Mouse (Mus musculus) forebrain, embryonic 14.5 days (tissue): ENCODE measurements around the gene Cd300lg. TPM values are rescaled to one million over a fixed set of nuclear protein-coding genes. Genes with fewer than 3 reads are reported as not detected.

Experiments
- ATAC-seq: fragments of 200-750 bp; cut with Nextera tagmentation; 2 replicates; pipeline ENCODE4 v1.8.0; 2017; ENCODE audit warnings: mild to moderate bottlenecking, moderate library complexity
- DNase-seq: peaks from one replicate; pipeline ENCODE4 v3.0.0-alpha.2; 2015; ENCODE audit warnings: low spot score
- H3K27ac ChIP-seq: fragments of 300-500 bp; sonication (generic); 2 replicates; pipeline ENCODE4 v1.5.1; 2014; ENCODE audit warnings: low read depth, mild to moderate bottlenecking, control low read depth, low read length, moderate library complexity
- H3K27me3 ChIP-seq: fragments of 300-500 bp; sonication (generic); replicated peaks from 2 replicates; pipeline ENCODE4 v1.6.1; 2014; ENCODE audit warnings: low read length, control low read depth, mixed read lengths; ENCODE audit not compliant: control insufficient read depth, insufficient read depth
- H3K36me3 ChIP-seq: fragments of 300-500 bp; sonication (generic); 2 replicates; pipeline ENCODE4 v1.6.1; 2014; ENCODE audit warnings: low read length, control low read depth; ENCODE audit not compliant: control insufficient read depth, insufficient read depth
- H3K4me1 ChIP-seq: fragments of 300-500 bp; sonication (generic); 2 replicates; pipeline ENCODE4 v1.6.1; 2014; ENCODE audit warnings: antibody characterized with exemption, low read length, control low read depth; ENCODE audit not compliant: control insufficient read depth, insufficient read depth
- H3K4me2 ChIP-seq: fragments of 300-500 bp; sonication (generic); 2 replicates; pipeline ENCODE4 v1.6.1; 2014; ENCODE audit warnings: mild to moderate bottlenecking, control low read depth, low read length
- H3K4me3 ChIP-seq: fragments of 300-500 bp; sonication (generic); 2 replicates; pipeline ENCODE4 v1.5.1; 2014; ENCODE audit warnings: low read depth, low read length, control low read depth
- H3K9ac ChIP-seq: fragments of 300-500 bp; sonication (generic); 2 replicates; pipeline ENCODE4 v1.6.1; 2014; ENCODE audit warnings: mild to moderate bottlenecking, low read length, control low read depth, moderate library complexity
- H3K9me3 ChIP-seq: fragments of 300-500 bp; sonication (generic); replicated peaks from 2 replicates; pipeline ENCODE4 v1.6.1; 2016; ENCODE audit warnings: low read length, control low read depth, mixed read lengths; ENCODE audit not compliant: control insufficient read depth
- WGBS: fragments of 180-500 bp; shearing (Covaris S2); extraction: QIAGEN DNeasy Blood & Tissue Kit; methylation state at CpG from one replicate; pipeline ENCODE4 v1.1.7; 2014; 5-methylcytosine and 5-hydroxymethylcytosine counted together
- polyA plus RNA-seq: library from polyadenylated mRNA; unstranded; fragments of >200 nt; fragmentation: Nextera tagmentation; extraction: Ambion mirVana; gene quantifications from 2 replicates; pipeline ENCODE4 v1.2.1, GENCODE M21; 2014

The Cd300lg gene
- polyA plus RNA-seq, 1 experiment from 2014 or later, result not detected

DNA sequence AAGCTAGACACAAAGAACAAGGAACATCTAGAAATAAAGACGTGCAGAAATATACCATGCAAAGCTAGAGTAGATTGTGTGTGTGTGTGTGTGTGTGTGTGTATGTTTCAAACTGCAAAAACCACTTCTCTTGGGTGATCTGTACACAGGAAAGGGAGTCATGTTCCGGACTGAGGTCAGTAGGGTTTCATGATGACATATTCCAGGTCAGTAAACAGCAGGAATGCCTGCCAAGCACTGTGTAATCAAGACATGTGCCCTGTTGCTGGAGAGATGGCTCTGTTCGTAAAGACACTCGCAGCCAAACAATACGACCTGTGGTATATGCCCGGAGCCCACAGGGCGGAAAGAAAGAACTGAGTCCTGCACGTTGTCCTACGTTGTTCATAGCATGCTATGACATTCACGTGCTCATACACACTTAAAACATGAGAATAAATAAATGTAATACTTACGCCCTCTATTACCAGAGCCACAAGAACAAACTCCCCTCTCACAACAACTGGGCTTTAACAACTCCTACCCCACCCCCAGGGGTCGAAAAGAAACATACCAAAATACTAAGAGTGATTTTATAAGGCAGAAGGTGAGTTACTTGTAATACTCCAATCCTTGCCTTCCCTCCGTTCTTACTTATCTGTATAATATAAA is 1.7 kb upstream of the Cd300lg start:
- 68% methylated on average over 13 of the region's 13 CpGs for WGBS
- no peak for DNase-seq

GRCm38 (mm10) chr11:102040138-102040524 is 1.2 kb upstream of the Cd300lg start:
- DNase-seq (peak; percentile 86), ATAC-seq (peak; percentile 57; the same call in 1 of the 2 replicates)
- no peak overlapping the region for H3K4me2 ChIP-seq
- 0% methylated on average over 9 of the region's 9 CpGs for WGBS
- no peak overlapping the region for H3K27ac ChIP-seq
- no peaks in the 10 kb centered on the region for H3K4me1 ChIP-seq
- no peak overlapping the region for H3K4me3 ChIP-seq
- H3K9ac ChIP-seq, result no peak overlapping the region
- H3K9me3 ChIP-seq, result peaks cover 3% of the 10 kb centered on the region
- H3K27me3 ChIP-seq, result no peaks in the 10 kb centered on the region
- no peaks in the 10 kb centered on the region for H3K36me3 ChIP-seq

More for the DNA sequence above, 1.7 kb upstream of the Cd300lg start:
- Histone ChIP-seq H3K9me3 (no peaks in the 10 kb centered on the region; the same call in 1 of the 2 replicates), H3K9ac (no peak overlapping the region), H3K4me1 (no peaks in the 10 kb centered on the region), H3K4me3 (no peak overlapping the region), H3K27ac (no peak overlapping the region), H3K27me3 (no peaks in the 10 kb centered on the region), H3K36me3 (no peaks in the 10 kb centered on the region), H3K4me2 (no peak overlapping the region)
- no peak for ATAC-seq

GRCm38 (mm10) chr11:102040646-102041045 is 663 bp upstream of the Cd300lg start:
- DNase-seq (no peak), ATAC-seq (no peak)
- H3K4me2 ChIP-seq, result no peak overlapping the region
- peaks cover 9% of the 10 kb centered on the region for H3K9me3 ChIP-seq
- WGBS, result 72% methylated on average over 4 of the region's 4 CpGs
- H3K4me1 ChIP-seq, result no peaks in the 10 kb centered on the region
- no peaks in the 10 kb centered on the region for H3K27me3 ChIP-seq
- H3K4me3 ChIP-seq, result no peak overlapping the region
- no peak overlapping the region for H3K27ac ChIP-seq
- H3K36me3 ChIP-seq, result no peaks in the 10 kb centered on the region
- no peak overlapping the region for H3K9ac ChIP-seq

- H3K4me1 ChIP-seq, result no peaks in the 10 kb centered on the region
- no peaks in the 10 kb centered on the region for H3K27me3 ChIP-seq
- no peak overlapping the region for H3K4me2 ChIP-seq
- H3K9me3 ChIP-seq, result peaks cover 12% of the 10 kb centered on the region
- H3K36me3 ChIP-seq, result no peaks in the 10 kb centered on the region
- WGBS, result 96% methylated on average over 13 of the region's 14 CpGs
- ATAC-seq, result no peak
- no peak overlapping the region for H3K4me3 ChIP-seq
- no peak overlapping the region for H3K27ac ChIP-seq
- no peak for DNase-seq
- no peak overlapping the region for H3K9ac ChIP-seq
Observed at GRCm38 (mm10) chr11:102042971-102043370, 1.7 kb downstream of the Cd300lg start.

GRCm38 (mm10) chr11:102043381-102043780 is 2.1 kb downstream of the Cd300lg start:
- 84% methylated on average over 6 of the region's 6 CpGs for WGBS
- Histone ChIP-seq H3K27me3 (no peaks in the 10 kb centered on the region), H3K27ac (no peak overlapping the region), H3K4me3 (no peak overlapping the region), H3K9ac (no peak overlapping the region), H3K9me3 (peaks cover 12% of the 10 kb centered on the region), H3K4me2 (no peak overlapping the region), H3K36me3 (no peaks in the 10 kb centered on the region), H3K4me1 (no peaks in the 10 kb centered on the region)
- ATAC-seq (no peak), DNase-seq (no peak)

GRCm38 (mm10) chr11:102044691-102045212 is 3.4 kb downstream of the Cd300lg start:
- WGBS, result 90% methylated on average over 7 of the region's 7 CpGs
- H3K4me1 ChIP-seq, result no peaks in the 10 kb centered on the region
- no peak overlapping the region for H3K27ac ChIP-seq
- no peak for DNase-seq
- H3K27me3 ChIP-seq, result no peaks in the 10 kb centered on the region
- H3K36me3 ChIP-seq, result no peaks in the 10 kb centered on the region
- H3K9me3 ChIP-seq, result peaks cover 12% of the 10 kb centered on the region
- no peak overlapping the region for H3K4me2 ChIP-seq
- no peak for ATAC-seq
- no peak overlapping the region for H3K4me3 ChIP-seq
- no peak overlapping the region for H3K9ac ChIP-seq

GRCm38 (mm10) chr11:102046607-102047006 is 5.3 kb downstream of the Cd300lg start:
- Histone ChIP-seq H3K27ac (no peak overlapping the region), H3K4me1 (no peaks in the 10 kb centered on the region), H3K27me3 (no peaks in the 10 kb centered on the region), H3K36me3 (no peaks in the 10 kb centered on the region), H3K4me3 (no peak overlapping the region), H3K4me2 (no peak overlapping the region), H3K9me3 (peaks cover 12% of the 10 kb centered on the region), H3K9ac (no peak overlapping the region)
- 84% methylated on average over 9 of the region's 9 CpGs for WGBS
- DNase-seq, result no peak
- ATAC-seq, result no peak

DNA sequence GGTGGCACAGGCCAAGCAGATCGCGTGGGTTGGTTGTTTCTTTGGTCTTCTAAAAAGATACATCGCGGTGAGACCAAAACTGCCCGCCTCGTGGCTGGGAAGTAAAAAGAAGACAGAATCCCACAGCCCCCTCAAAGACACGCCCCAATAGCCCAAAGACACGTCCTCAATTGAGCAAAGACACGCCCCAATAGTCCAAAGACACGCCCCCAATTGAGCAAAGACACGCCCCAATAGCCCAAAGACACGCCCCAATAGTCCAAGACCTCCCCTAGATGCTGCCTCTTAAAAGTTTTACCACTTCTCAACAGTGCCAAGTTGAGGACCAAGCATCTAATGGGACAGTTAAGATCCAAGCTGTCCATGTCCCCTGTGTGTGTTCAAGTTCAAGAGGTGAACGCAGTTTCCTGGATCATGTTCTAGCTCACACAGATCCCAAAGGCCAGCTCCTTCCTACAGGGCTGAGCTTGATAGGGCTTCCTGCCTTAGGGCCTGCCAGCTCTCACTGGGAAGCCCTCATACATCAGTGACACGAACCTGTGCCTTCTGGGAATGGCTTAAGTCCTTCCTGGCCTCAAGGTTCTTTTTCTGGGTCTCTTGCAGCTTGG is 8.7 kb downstream of the Cd300lg start:
- no peaks in the 10 kb centered on the region for H3K36me3 ChIP-seq
- ATAC-seq (no peak), DNase-seq (no peak)
- no peak overlapping the region for H3K4me2 ChIP-seq
- no peaks in the 10 kb centered on the region for H3K4me1 ChIP-seq
- 54% methylated on average over 14 of the region's 14 CpGs for WGBS
- H3K9ac ChIP-seq, result no peak overlapping the region
- H3K9me3 ChIP-seq, result peaks cover 11% of the 10 kb centered on the region
- no peak overlapping the region for H3K4me3 ChIP-seq
- no peak overlapping the region for H3K27ac ChIP-seq
- H3K27me3 ChIP-seq, result no peaks in the 10 kb centered on the region

- no peak for ATAC-seq
- no peak overlapping the region for H3K4me2 ChIP-seq
- H3K36me3 ChIP-seq, result no peaks in the 10 kb centered on the region
- H3K9ac ChIP-seq, result no peak overlapping the region
- H3K4me3 ChIP-seq, result no peak overlapping the region
- WGBS, result 69% methylated on average over 4 of the region's 4 CpGs
- no peaks in the 10 kb centered on the region for H3K9me3 ChIP-seq
- H3K4me1 ChIP-seq, result no peaks in the 10 kb centered on the region
- H3K27me3 ChIP-seq, result no peaks in the 10 kb centered on the region
- DNase-seq, result no peak
- H3K27ac ChIP-seq, result no peak overlapping the region
Observed at GRCm38 (mm10) chr11:102051541-102051940, 10.2 kb downstream of the Cd300lg start.
